Mouse (Mus musculus) hindbrain, postnatal 0 days (tissue): ENCODE results near the gene Gm21083. TPM values are rescaled to one million over a fixed set of nuclear protein-coding genes. Genes with fewer than 3 reads are reported as not detected.
"Not testable (repeated sequence)": the region's sequence is repeated elsewhere in the genome, so short reads cannot be mapped to it uniquely, and the experiment has no call there.

ENCODE experiments used
- ATAC-seq: fragments of 200-750 bp; cut with Nextera tagmentation; 2 replicates; pipeline ENCODE4 v1.8.0; 2017; ENCODE audit warnings: mild to moderate bottlenecking, moderate TSS enrichment, moderate library complexity
- DNase-seq: peaks from one replicate; pipeline ENCODE4 v3.0.0-alpha.2; 2015; ENCODE audit warnings: low spot score
- H3K27ac ChIP-seq: fragments of 300-500 bp; sonication (generic); 2 replicates; pipeline ENCODE4 v1.5.1; 2014; ENCODE audit warnings: mild to moderate bottlenecking
- H3K27me3 ChIP-seq: fragments of 300-500 bp; sonication (generic); 2 replicates; pipeline ENCODE4 v1.6.1; 2014; ENCODE audit warnings: low read length, mixed read lengths; ENCODE audit not compliant: insufficient read depth
- H3K36me3 ChIP-seq: fragments of 300-500 bp; sonication (generic); 2 replicates; pipeline ENCODE4 v1.6.1; 2014; ENCODE audit warnings: low read length, mixed read lengths; ENCODE audit not compliant: insufficient read depth
- H3K4me1 ChIP-seq: fragments of 300-500 bp; sonication (generic); 2 replicates; pipeline ENCODE4 v1.6.1; 2014; ENCODE audit warnings: antibody characterized with exemption, low read length, mixed read lengths; ENCODE audit not compliant: insufficient read depth
- H3K4me2 ChIP-seq: fragments of 300-500 bp; sonication (generic); 2 replicates; pipeline ENCODE4 v1.6.1; 2014; ENCODE audit warnings: low read depth, mild to moderate bottlenecking, low read length, moderate library complexity, mixed read lengths
- H3K4me3 ChIP-seq: fragments of 300-500 bp; sonication (generic); 2 replicates; pipeline ENCODE4 v1.5.1; 2014; ENCODE audit warnings: low read length
- H3K9ac ChIP-seq: fragments of 300-500 bp; sonication (generic); replicated peaks from 2 replicates; pipeline ENCODE4 v1.6.1; 2014; ENCODE audit warnings: mild to moderate bottlenecking, low read length, moderate library complexity, mixed read lengths
- H3K9me3 ChIP-seq: fragments of 300-500 bp; sonication (generic); 2 replicates; pipeline ENCODE4 v1.6.1; 2016; ENCODE audit warnings: low read length, mixed read lengths
- CTCF ChIP-seq: IDR thresholded peaks from 2 replicates; pipeline ENCODE4 v1.5.1; 2016; ENCODE audit warnings: antibody characterized with exemption, control low read depth, low read depth
- WGBS: fragments of 180-500 bp; shearing (Covaris S2); extraction: QIAGEN DNeasy Blood & Tissue Kit; methylation state at CpG from one replicate; pipeline ENCODE4 v1.1.7; 2014; 5-methylcytosine and 5-hydroxymethylcytosine counted together
- polyA plus RNA-seq: library from polyadenylated mRNA; unstranded; fragments of >200 nt; fragmentation: Nextera tagmentation; extraction: Ambion mirVana; gene quantifications from 2 replicates; pipeline ENCODE4 v1.2.1, GENCODE M21; 2015
- total RNA-seq: library from RNA; depleted of rRNA; stranded (reverse); fragments of >200 nt; gene quantifications from 2 replicates; pipeline ENCODE4 v1.2.3, GENCODE M21; 2014

Gene Gm21083
- total and polyA plus RNA-seq, 2 experiments from 2014 or later, result not detected

DNA sequence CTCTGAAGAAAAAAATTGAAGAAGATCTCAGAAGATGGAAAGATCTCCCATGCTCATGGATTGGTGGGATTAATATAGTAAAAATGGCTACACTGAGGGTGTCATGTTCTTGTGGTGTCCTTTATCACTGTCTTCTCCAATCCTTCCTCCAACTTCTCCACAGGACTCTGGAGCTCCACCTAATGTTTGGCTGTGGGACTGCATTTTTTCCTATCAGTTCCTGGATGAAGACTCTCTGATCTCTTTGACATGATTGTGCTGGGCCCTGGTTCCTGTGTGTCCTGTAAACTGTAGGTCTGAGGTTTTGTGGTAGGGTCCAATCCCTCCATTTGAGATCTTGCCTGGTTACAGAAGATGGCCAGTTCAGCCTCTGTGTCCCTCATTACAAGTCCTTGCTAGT lies 9.2 kb downstream of the Gm21083 start:
- H3K4me1 ChIP-seq, DNase-seq, H3K4me2 ChIP-seq, H3K4me3 ChIP-seq, H3K9me3 ChIP-seq, H3K27me3 ChIP-seq, H3K9ac ChIP-seq, H3K36me3 ChIP-seq, ATAC-seq, H3K27ac ChIP-seq: not testable (repeated sequence)
- TF ChIP-seq CTCF, result peak; percentile 41

DNA sequence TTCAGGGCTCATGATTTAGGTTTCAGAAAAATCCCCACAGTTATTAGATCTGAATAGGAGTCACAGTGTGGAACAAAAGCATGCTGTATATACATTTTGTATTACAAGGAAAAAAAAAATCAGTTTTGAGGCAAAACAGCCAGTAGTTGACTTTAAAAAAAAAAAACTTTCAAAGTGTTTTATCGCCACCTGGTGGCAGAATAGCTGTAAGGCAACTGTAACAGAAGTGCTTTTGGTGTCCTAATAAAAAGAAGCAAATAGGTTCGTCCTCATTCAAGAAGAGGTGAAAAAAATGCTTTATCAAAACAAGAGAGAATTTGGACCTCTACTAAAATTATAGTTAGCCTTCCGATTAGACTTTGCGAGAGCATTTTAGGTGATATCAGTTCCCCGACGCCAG lies 11.2 kb downstream of the Gm21083 start:
- H3K4me1 ChIP-seq, H3K9ac ChIP-seq, H3K27ac ChIP-seq, H3K27me3 ChIP-seq, H3K4me3 ChIP-seq, H3K36me3 ChIP-seq, ATAC-seq, H3K4me2 ChIP-seq, H3K9me3 ChIP-seq: not testable (repeated sequence)
- TF ChIP-seq CTCF, result peak; percentile 63
- WGBS, result 37% methylated on average over 6 of the region's 6 CpGs
- peak; percentile 75 for DNase-seq

DNA sequence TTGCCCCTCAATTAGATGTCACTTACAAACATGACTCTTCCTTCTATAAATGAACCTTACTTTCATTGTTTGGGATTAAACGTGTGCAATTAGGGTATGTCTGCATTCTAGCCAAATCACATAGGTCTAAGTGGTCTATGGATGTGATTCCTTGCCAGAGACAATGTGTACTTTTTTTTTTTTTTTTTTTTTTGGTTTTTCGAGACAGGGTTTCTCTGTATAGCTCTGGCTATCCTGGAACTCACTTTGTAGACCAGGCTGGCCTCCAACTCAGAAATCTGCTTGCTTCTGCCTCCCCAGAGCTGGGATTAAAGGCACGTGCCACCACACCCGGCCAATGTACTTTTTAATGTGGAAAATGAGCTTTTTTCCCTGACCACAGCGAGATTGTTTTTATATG lies 13.5 kb downstream of the Gm21083 start:
- not testable (repeated sequence) for ATAC-seq, H3K9me3 ChIP-seq, H3K36me3 ChIP-seq, H3K4me1 ChIP-seq, H3K27me3 ChIP-seq, H3K4me2 ChIP-seq, H3K4me3 ChIP-seq, DNase-seq, H3K27ac ChIP-seq, H3K9ac ChIP-seq
- WGBS, result 64% methylated on average over 5 of the region's 5 CpGs

DNA sequence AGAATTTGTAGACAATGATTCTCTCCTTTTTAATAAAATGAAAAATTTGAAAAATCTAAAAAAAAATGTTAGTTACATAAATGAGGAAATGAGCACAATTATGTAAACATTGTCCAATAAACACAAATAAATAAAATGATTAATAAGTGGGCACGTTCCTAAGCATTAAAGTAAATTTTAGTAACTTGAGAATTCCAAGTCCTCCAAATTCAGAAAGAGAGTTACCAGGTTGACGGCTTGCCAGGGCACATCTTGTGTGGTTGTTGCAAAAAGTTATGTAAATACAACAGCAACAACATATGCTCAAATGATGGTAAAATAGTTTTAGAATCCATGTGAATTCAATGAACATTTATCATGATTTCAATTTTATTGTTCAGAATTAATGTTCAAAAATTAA lies 14.4 kb downstream of the Gm21083 start:
- ATAC-seq, result 0 out of 2 replicates have a peak, but pooled peaks have one; percentile 32
- not testable (repeated sequence) for H3K4me3 ChIP-seq, H3K4me2 ChIP-seq, H3K9ac ChIP-seq, H3K4me1 ChIP-seq, H3K9me3 ChIP-seq, H3K27ac ChIP-seq, H3K36me3 ChIP-seq, DNase-seq, H3K27me3 ChIP-seq
- 74% methylated on average over 2 of the region's 2 CpGs for WGBS

DNA sequence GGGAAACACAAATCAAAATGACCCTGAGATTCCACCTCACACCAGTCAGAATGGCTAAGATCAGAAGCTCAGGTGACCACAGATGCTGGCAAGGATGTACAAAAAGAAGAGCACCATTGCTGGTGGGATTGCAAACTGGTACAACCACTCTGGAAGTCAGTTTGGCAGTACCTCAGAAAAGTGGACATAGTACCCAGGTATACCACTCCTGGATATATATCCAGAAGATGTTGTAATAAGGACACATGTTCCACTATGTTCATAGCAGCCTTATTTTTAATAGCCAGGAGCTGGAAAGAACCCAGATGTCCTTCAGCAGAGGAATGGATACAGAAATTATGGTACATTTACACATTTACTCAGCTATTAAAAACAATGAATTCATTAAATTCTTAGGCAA lies 21.7 kb downstream of the Gm21083 start:
- H3K36me3 ChIP-seq, H3K27me3 ChIP-seq, ATAC-seq, H3K4me2 ChIP-seq, H3K4me1 ChIP-seq, DNase-seq, H3K27ac ChIP-seq, H3K9ac ChIP-seq, H3K4me3 ChIP-seq: not testable (repeated sequence)
- H3K9me3 ChIP-seq, result peaks cover 12% of the 10 kb centered on the region

DNA sequence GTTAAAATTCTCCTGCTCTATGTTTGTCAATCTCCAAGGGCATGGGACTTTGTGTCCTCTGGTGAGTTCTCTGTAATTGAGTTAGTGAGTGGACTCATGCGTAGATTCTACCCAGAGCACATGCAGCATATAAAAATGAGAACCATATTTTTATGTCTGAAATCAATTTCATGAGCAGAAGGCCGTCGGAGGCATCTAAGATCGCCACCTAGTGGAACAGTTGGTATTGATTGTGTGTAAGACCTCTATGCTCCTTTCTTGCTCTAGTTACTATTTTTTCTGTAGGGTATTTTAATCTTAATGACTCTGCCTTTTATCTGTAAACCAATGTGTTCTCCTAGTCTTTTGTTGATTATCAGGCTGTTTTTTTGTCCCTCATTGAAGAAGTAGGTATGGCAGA lies 23.2 kb downstream of the Gm21083 start:
- DNase-seq, result peak; percentile 1
- peaks cover 12% of the 10 kb centered on the region for H3K9me3 ChIP-seq
- not testable (repeated sequence) for H3K27ac ChIP-seq, ATAC-seq, H3K9ac ChIP-seq, H3K4me1 ChIP-seq, H3K4me3 ChIP-seq, H3K36me3 ChIP-seq, H3K27me3 ChIP-seq, H3K4me2 ChIP-seq
- 39% methylated on average over 4 of the region's 4 CpGs for WGBS
- 0 out of 2 replicates have a peak, but pooled peaks have one; percentile 4 for TF ChIP-seq CTCF

DNA sequence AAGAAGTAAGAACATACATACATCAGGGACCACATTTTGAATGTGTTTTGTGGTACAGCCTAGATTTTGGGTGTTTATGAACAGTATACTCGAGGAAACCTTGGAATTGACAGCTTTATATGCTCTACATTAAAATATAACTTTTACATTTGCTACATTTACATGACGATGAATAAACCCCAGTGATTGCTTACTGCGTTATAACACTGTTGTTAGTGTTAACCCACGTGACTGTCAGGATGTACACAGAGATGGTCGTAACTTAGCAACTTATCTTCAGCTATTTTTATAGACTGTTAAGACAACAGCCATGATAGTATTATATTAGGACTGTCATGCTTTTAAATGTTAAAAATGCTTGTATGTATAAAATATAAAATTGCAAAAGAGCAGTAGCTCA lies 24.3 kb downstream of the Gm21083 start:
- not testable (repeated sequence) for H3K4me3 ChIP-seq, H3K27ac ChIP-seq, H3K9ac ChIP-seq, H3K4me2 ChIP-seq, H3K27me3 ChIP-seq, H3K4me1 ChIP-seq, H3K36me3 ChIP-seq
- H3K9me3 ChIP-seq, result peaks cover 13% of the 10 kb centered on the region
- ATAC-seq, result 0 out of 2 replicates have a peak, but pooled peaks have one; percentile 58
- peak; percentile 1 for DNase-seq
- WGBS, result 60% methylated on average over 5 of the region's 5 CpGs

DNA sequence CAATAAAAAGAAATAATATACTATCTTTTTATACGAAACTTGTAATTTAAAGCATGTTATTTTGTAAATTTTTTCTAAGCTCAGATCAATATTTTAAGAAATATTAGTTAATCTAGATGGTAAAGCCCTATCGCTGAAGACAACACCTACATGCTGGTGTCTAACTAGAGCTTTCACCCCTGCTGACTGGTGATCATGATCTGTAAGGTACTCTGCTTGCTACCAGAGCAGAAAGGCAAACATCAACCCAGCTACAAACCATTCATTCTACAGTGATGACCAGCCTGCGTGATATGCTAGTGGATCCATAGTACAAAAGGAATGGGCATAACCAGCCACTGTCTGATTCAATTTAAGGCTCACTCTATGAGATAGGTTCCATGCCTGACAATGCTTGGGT lies 24.8 kb downstream of the Gm21083 start:
- not testable (repeated sequence) for H3K27me3 ChIP-seq, H3K4me2 ChIP-seq, H3K9ac ChIP-seq, H3K36me3 ChIP-seq, H3K4me1 ChIP-seq, H3K4me3 ChIP-seq, ATAC-seq, DNase-seq, H3K27ac ChIP-seq
- WGBS, result 65% methylated on average over 3 of the region's 3 CpGs
- peaks cover 15% of the 10 kb centered on the region for H3K9me3 ChIP-seq

DNA sequence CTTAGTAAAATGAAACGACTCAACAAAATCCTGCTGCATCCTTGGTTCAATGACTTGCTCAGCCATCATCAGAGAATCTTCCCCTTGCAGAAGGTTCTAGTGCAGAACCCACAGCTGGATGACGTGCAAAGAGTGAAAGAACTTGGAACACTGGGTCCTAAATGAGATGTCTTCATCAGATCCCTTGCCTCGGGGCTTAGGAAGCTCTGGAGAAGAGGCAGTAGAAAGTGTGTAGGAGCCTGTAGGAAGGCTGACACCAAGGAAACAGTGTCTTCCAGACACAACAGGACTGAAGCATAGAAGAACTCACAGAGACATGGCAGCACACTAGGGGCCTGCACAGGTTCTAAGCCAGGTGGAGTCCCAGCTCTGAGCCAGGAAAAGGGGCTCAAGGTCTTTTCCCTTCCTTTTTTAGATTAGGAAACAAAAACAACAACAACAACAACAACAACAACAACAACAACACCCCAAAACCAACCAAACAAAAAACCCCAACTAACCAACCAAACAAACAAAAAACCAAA lies 25.4 kb downstream of the Gm21083 start:
- H3K9me3 ChIP-seq, result peaks cover 15% of the 10 kb centered on the region
- not testable (repeated sequence) for ATAC-seq, H3K27ac ChIP-seq, H3K4me3 ChIP-seq, H3K36me3 ChIP-seq, H3K4me1 ChIP-seq, H3K9ac ChIP-seq, H3K4me2 ChIP-seq, H3K27me3 ChIP-seq, DNase-seq
- WGBS, result 64% methylated on average over 3 of the region's 3 CpGs

DNA sequence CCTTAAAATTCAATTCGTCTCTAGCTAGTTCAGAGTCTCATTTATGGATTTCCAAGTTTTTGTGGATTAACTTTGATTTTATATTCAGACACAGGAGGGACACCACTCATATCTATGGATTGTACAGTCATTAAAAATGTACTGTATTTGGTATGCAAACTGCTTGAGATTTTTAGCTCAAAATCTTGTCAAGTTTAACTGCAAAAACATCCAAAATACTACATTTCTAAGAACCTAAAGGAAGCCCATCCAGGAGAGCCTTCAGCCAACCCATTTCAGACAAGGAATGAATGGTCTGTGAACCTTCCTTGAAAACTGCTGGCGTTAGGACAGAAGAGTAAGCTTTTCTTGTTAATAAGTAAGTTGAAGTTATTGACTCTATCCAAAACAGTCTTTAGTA lies 25.9 kb downstream of the Gm21083 start:
- H3K4me2 ChIP-seq, H3K27me3 ChIP-seq, H3K4me1 ChIP-seq, ATAC-seq, DNase-seq, H3K9ac ChIP-seq, H3K36me3 ChIP-seq, H3K4me3 ChIP-seq, H3K27ac ChIP-seq: not testable (repeated sequence)
- 68% methylated on average over 2 of the region's 2 CpGs for WGBS
- peaks cover 15% of the 10 kb centered on the region for H3K9me3 ChIP-seq
